Mouse (Mus musculus) thymus, adult 18-20 months (tissue): ENCODE data around the gene Ap3m1.
"Not testable (repeated sequence)": the region's sequence is repeated elsewhere in the genome, so short reads cannot be mapped to it uniquely, and the experiment has no call there.

Experiments
- DNase-seq, 2 experiments: peaks; one replicate each; pipeline ENCODE4 v3.0.0; 2022; ENCODE audit warnings: mixed read lengths in 2 of 2

Ap3m1 gene

DNA sequence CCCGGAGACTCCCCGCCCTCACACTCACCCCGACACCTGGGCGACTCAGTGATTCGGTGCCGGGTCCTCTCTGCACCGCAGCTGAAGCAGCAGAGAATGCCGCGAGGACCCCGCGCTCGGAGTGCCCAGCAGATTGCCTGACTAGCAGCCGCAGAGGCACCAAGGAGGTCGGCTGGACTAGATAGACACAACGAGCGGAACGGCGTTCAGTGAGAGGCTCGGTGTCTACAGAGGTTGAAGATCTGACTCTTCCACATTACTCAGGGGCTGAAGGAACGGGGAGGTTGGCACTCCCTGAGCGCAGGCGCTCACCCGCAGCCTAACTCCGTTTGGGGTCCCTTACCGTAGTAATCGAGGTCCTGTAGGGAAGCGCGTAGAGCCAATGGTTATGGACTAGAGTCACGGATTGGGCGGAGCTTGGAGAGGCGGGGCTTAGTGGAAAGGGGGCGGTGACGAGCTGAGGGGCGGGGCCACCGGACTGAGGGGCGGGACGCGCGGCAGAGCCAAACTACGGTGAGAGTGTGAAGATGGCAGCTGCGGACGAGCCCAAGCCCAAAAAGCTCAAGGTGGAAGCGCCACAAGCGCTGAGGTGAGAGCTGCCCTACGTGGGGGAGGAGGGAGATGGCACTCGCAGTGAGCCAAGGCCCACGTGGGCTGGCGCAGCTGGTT lies at the start of gene Ap3m1, which contains the start of gene Adk:
TSS of gene Ap3m1 (minus strand) at position 397 of the 669 bp plus-strand sequence.
TSS of gene Adk (plus strand) at position 463 of the 669 bp plus-strand sequence.
- peak; percentile 84 to 87 for DNase-seq

DNA sequence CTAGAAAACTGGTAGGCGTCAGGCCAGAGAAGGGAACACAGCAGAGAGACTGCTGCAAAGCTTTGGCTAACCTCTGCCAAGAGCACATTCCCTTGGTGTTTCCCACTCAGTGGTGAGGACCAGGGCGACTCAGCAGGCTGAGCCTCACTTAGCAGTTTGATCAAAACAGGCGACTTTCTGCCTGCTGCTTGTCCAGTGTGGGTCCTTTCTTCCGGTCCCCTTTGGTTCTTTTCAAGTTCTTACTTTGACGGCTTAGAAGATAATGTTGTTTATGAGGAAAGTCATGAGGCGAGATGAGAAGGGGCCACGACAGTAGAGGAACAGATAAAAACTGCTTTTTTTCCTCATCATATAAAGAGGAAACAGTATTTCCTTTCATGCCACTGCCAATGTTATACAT lies 49.3 kb upstream of the Ap3m1 start:
- no peak for DNase-seq

DNA sequence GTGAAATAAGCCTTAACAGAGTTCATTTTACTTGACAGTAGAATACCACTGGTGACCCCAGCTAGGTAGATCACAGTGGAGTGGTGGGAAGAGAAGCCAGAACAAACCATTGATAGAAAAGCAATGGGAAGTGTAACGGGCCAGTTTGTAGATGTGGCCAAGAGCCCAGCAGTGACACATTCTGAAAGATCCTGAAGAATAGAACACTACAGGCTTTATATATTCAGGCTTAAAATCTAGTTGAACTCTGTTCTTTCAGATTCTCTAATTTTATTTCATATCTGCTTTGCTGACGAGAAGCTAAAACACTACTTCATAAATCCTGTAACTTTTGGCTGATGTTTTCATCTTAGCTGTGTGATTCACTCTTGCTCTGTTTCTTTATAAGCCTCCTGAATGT lies 48.6 kb upstream of the Ap3m1 start:
- no peak for DNase-seq

DNA sequence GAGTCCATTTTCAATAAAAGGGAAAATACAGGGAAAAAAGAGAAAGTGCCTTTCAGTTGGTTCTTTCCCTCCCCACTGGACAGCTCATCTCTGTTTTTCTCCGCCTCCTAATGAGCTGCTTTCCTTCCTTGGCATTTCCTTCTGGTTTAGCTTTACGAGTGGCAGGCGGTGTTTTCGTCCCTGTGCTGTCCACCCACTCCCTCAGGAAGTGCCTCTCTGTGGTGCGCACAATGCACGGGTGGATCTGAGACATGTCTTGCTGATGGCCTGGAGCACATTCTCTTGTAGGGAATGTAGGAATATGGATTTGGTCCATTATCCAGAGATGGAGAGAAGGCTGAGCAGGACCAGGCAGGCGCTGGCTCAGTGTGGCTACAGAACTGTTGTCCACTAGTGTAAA lies 47.1 kb upstream of the Ap3m1 start:
- no peak for DNase-seq

DNA sequence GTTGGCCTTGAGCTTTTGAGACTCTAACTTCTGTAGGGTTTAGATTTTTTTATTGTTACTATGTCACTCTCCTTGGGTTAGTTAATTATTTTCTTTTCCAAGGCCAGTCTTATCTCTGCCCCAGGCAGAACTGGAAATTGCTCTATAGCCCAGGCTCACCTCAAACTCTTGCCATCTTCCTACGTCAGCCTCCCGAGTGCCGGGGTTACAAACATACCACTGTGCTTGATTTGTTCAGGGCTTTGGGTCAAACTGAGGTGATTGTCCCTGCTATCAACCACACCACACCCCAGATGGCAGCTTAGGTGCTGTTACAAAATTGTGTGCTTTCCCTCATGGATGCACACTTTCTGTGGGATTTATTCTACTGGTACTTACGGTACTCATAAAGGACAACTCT lies 44.4 kb upstream of the Ap3m1 start:
- no peak for DNase-seq

DNA sequence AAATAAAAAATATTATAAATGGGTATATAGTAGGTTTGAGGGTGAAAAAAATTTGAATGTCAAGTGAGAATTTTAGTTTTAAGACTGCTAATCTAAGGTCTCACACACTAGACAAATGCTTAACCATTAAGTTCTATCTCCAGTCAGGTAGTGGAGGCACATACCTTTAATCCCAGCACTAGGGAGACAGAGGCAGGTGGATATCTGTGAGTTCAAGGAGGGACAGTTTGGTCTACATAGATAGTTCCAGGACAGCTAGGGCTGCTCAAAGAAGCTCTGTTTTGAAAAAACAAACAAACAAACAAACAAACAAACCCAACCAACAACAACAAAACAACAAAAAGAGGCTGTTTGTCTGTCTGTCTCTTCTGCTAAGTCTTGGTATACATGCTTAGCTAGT lies 44.0 kb upstream of the Ap3m1 start:
- DNase-seq, result no peak

DNA sequence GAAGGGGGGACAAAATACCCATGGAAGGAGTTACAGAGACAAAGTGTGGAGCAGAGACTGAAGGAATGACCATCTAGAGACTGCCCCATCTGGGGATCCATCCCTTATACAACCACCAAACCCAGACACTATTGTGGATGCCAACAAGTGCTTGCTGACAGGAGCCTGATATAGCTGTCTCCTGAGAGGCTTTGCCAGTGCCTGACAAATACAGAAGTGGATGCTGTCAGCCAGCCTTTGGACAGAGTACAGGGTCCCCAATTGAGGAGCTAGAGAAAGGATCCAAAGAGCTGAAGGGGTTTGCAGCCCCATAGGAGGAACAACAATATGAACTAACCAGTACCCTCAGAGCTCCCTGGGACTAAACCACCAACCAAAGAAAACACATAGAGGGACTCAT lies 41.9 kb upstream of the Ap3m1 start:
- DNase-seq, result not testable (repeated sequence)

DNA sequence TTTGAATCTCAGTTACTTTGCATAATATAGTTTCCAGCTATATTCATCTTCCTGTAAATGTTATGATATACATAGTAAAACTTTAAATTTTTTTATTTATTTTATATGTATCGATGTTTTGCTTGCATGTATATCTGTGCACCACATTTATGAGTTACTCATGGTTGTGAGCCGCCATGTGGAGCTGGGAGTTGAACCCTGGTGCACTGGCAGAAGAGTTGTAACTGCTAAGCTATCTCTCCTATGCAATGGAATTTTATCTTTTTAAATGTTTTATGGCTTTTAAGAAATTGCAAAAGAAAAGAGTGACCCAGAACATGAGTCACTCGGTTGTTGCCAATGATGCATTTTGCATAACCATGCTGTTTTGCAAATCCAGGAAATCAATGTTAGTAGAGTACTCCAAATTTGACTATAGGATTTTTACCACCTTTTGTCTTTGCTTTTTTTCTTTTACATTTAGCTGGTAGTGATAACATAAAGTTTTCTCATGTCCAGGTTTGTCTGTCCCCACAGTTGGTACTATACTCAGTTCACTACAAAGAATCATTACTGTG lies 38.7 kb upstream of the Ap3m1 start:
- DNase-seq, result no peak

DNA sequence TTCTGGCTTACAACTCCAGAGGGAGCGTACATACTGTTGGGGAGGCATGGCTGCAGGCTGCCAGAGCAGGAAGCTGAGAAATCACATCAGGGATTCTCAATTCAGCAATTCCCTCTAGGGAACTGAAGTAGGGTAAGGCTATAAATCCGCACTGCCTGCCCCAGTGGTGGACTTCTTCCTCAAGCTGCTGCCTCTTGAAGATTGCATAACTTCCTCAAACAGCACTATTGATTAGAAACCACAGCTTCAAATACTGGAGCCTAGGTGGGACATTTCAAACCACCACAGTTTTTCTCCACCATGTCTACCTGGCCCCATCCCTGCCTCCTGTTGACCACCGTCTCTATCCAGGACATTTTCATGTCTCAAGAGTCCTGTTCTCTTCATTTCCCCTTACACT lies 38.1 kb upstream of the Ap3m1 start:
- no peak for DNase-seq

DNA sequence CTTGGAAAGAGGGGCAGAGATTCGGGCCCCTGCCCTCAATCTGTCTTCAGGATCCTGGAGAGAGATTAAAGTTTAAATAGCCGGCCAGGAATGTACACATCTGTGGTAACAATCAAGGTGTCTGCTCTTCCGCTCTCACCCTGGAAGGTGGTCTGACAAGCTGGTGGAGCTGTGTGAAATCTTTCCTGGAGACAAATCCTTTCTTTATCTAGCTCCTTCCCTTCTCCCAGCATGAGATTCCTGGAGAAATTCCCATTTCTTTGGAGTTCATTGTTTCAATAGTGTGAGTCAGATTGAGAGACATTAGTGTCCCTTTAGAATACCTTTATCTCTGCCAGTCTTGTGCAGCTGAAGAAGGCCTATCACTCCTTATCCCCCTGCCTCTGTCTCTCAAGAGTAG lies 36.4 kb upstream of the Ap3m1 start:
- no peak for DNase-seq

DNA sequence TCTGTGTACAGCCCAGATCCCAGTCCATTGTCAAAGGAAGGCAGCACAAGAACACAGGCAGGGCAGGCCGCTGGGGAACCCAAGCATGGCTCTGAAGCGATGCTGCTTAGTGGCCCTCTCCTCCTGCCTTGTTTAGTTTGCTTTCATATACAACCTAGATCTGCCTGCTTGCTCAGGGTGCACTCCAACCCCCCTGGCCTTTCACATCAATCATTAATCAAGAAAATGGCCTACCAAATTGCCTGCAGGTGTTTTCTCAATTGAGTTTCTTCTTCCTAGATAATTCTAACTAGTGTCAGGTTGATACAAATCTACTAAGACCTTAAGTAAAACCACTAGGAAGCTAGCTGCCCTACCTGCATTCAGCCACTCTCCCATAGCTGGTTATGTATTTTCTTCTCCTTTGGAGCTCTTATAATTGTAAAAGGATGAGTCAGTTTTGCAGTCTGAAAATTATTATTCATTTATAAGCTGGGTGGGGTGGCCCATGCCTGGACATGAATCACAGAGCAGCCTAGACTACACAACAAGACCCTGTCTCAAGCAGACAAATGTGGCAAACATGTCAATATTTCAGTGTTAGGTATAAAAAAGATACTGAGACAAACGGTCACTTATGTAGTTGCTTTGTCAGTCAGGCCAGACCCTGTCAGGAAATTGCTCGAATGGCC lies 35.2 kb upstream of the Ap3m1 start:
- DNase-seq, result no peak

DNA sequence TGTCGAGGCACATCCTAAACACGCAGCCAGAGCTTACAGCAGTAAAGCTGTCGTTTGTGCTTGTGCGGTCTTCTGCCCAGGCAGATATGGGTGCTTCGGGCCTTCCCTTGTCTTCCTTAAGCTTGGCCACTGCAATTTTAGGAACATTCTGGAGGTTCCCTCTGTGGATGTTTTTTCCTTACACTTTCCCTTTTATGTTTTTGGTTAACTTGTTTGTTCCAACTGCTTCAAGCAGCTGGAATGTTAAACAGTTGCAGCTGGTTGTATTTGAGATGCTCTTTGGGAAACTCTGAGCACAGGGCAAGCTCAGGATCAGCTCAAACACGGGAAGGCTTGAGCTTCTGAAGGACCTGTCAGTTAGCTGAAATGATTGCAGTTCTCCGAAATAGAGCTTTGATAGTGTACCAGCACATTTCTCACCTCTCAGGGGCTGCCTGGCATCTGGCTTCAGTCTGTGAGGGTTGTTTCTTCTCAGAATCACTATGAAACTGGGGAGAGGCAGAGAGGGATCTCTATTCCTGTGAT lies 34.6 kb upstream of the Ap3m1 start:
- DNase-seq, result no peak

DNA sequence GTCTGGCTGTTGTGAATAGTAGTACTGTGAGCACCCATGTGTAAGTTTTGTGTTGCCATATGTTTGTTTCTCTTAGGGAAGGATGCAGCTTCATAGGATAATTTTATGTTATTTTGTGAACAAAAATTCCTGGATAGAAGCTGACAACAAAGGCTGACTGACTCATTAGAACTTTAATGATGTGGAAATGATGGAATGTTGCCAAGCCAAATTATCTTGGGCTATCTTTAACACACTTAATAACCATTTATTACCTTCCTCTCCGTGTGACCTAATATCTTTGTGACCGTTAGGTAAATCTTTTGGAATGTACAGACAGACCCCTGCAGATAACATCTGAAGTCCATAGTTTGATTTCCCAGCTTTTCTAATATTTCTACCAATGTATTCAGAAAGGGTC lies 33.8 kb upstream of the Ap3m1 start:
- no peak for DNase-seq

DNA sequence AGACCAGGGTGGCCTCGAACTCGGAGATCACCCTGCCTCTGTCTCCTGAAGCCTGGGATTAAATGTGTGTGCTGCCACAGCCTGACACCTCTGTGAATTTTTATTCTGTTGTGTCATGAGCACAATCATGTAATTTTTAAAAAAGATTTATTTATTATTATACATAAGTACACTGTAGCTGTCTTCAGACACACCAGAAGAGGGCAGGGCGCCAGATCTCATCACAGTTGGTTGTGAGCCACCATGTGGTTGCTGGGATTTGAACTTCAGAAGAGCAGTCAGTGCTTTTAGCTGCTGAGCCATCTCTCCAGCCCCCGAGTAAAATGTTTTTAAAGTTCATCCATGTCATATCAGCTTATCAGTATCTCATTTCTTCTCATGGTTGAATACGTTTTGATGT lies 33.4 kb upstream of the Ap3m1 start:
- no peak for DNase-seq

DNA sequence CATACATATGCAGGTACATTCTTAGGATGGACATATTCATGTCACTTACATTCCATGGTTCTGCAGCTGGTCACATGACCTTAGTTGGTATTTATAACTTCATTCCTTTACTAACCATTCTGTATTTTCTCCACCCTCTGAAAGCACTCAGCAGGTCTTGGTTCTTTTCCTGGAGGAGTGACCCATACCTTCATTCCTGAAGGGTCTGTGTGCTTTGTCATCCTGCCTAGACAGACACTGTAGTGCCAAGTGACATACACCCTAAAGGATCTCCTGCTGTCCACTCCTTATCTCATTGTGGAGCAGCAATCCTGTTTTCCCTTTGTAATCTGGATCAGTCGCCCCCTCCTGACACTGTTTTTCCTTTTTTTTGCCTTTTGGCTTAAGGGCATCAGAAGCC lies 30.5 kb upstream of the Ap3m1 start:
- DNase-seq, result no peak

DNA sequence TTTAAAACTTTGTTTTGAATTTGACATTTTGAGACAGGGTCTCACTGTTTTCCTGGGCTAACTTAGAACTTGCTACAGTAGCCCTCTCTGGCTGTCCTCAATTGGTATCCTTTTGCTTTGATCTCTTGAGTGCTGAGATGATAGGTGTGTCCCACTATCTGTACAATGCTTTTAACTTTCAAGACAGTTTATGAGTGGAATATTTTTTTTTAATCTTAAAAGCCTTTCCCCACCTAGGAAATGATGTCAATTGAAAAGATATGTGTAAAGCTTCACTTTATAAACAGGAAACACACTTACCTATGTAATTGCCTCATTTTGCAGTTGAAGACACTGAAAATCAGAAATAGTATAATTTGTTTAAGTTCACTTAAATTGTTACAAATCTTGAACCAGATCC lies 26.2 kb upstream of the Ap3m1 start:
- DNase-seq, result no peak

DNA sequence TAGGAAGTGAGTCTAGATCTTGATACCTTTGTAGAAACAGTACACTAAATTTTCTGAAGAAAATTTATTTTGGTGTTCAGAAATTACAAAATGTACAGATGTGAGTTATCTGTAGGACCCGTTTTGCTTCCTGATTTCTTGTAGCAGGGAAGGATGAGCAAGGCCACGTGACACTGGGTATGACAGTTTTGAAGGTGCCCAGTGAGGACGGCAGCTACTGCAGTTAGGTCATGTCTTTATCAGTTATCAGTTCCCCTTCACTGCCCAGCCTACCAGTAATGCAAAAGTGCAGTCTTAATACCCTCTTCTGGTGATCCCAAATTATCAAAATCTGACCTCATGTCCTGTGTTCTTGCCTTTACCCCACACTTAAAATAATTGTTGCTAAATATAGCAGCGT lies 25.6 kb upstream of the Ap3m1 start:
- DNase-seq, result no peak

DNA sequence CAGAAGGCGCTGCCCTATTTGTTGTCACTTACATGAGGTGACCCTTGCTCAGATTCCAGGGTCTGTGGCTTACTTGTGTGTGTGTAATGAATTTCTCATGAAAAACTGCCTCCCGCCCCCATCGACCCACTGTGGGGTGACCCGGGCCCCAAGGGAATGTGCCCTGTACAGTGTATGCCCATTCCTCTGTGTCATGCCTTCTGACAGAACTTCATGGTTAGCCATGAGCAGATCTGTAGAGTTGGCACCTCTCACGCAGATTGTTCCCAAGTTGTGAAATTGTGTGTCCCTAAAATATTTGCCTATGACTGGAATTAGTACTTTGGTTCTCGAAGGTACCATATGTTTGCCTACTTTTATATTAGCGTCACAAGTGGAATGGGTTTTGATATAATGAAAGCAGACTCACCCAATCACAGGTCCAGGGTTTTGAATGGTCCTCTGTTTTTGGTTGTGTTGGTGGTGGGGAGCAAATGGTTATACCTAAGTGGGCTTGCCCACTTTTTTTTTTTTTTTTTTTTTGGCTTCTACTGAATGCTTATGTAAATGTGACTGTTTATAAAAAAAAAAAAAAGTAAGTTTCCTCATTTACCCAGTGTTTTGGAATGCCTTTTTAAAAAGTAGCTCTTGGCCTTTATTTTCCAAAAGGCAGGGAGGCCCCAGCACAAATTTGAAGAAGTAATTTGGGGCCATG lies 24.3 kb upstream of the Ap3m1 start:
- peak; percentile 3 to 9 for DNase-seq

DNA sequence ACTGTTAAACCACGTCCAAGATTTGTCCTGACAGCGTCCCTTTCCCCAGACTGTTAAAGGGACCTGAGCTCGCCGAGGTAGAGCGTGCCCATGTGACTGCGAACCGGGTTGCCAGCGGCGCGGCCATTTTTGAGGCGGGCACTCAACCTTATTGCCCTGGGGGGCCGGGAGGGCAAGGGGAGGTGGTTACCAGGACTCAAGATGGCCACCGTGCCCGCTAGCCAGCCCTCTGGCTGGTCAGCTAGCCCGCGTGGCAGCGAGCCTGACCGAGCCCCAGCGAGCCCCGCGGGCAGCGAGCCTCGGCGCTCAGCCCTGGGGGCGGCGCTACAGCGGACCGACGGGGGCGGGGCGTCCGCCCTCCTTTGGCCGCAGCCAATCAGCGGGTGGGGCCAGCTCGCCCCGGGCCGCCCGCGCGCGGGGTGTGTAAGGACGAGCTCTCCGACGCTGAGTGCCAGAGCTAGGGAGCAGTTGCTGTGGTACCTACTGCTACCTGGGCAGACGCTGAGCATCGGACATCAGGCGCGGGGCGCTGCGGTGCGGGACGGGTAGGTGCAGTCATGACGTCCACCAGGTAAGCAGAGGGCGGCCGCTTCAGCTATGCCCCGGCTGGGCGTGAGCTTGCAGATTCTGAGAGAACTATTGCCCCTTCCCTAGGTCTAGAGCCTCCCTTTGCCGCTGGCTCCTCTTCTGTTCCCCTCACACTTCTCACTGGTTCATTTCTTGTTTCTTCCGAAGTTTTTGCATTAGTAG lies 23.6 kb upstream of the Ap3m1 start:
- peak; percentile 75 to 79 for DNase-seq

DNA sequence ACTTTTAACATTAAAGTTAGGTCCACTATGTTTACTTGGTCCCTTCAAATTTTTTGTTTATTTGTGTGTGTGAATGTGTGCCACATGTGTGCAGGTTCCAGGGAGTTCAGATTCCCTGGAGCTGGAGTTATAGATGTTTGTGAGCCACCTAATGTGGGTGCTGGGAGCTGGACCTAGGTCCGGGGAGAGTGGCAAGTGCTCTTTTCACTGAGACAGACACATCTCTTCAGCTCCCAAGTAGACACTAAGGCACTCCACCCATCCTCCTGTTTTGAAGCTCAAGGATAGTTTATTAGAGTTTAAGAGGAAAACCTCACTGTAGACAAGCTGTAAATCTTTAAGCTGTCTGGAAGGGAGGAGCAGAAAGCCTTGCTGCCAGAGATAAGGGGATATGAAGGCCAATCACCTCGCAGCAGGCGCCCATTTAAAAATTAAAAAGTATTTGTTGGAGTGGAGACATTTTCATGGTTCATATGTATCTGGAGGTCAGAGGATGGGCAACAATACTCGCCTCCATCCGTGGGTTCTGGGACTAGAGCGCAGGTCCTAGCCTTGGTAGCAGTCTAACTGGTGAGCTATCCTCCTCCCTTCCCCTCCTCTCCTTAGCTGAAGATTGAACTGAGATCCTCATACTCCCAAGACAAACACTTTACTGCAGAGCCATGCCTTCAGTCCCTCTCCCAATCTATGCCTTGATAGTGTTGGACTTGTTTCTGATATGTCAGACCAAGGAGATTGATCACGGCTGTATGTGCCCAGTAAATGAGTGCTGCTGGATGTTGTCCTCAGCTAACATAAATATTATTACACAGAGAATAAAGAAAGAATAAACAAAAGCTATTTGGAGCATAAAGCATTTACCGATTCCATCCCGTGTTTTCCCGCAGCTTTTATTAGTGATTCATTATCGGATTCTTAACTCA lies 22.4 kb upstream of the Ap3m1 start:
- no peak for DNase-seq

DNA sequence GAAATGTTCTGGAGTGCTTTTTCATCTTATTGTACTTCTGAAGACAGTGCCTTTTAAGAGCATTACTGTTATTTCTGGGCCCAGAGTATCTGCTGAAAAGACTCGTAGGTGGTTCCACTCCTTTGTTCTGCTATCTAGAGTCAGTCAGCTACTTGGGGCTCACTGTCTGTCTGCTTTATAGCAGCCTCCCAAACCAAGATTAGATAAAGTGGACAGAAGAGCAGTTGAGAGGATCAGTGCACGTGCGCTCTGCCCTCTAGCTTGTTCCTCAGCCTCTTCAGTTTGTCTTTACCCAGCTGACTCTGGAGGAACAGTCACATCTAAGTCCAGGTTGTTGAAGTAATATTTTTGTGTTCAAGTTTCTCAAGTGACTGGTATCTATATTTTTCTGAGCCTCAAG lies 21.7 kb upstream of the Ap3m1 start:
- DNase-seq, result no peak

DNA sequence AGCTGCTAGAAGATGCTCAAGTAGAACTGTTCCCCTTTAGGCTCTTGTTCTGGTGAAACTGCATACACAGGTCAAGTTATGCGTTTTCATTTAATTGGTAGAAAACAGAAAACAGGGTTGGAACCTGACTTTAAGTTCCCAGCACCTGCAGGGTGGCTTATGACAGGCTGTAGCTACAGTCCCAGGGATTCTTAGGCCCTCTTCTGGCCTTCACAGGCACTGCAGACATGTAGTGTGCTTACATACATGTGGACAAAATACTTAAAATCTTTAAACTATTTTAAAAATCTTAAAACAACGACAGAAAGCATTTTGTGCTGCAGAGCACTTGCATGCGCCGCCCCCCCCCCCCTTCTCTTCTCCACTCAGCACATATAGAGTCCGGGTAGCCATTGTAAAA lies 17.3 kb upstream of the Ap3m1 start:
- no peak for DNase-seq
